Comparison of ENCODE assay signal across 8 mouse cellular contexts in genomic region chr5:138186950-138187638, GRCm38 (mm10). TPM values are rescaled to one million over a fixed set of nuclear protein-coding genes. Genes with fewer than 3 reads are reported as not detected.
A peak's percentile ranks its signal among the peaks of the same experiment; 100 is the strongest.
DNase-seq lines count a peak whose midpoint lies in the region; ATAC-seq and TF ChIP-seq lines count a peak whose summit lies in the region.

Gene Taf6 (minus strand): TSS chr5:138187451.
Gene Cnpy4 (plus strand): TSS chr5:138187485.

- peak; percentile 77 for ATAC-seq in activated CD4-positive, CD25-positive, alpha-beta regulatory T cell, adult 4 months
- peak; percentile 81 for ATAC-seq in common myeloid progenitor, adult 5-6 weeks (replicated peaks; ENCODE audit: low read depth, poor library complexity, severe bottlenecking)
- peak; percentile 88 for ATAC-seq in hindbrain, postnatal 0 days

- TF ChIP-seq CTCF in gastrocnemius, adult 2 months (IDR thresholded peaks at IDR 0.05) = no peak
- no peak for TF ChIP-seq CTCF in hindbrain, postnatal 0 days (IDR thresholded peaks at IDR 0.05; ENCODE audit: low read depth)

- peaks cover 9% of the 10 kb centered on the region for H3K36me3 ChIP-seq in hindbrain, postnatal 0 days (ENCODE audit: insufficient read depth, low read length)
- H3K36me3 ChIP-seq in macrophage (ENCODE audit: inconsistent target) = peaks cover 16% of the 10 kb centered on the region; the same call in 1 of the 2 replicates

- WGBS in hindbrain, postnatal 0 days = under 1% methylated on average over 31 of the region's 31 CpGs
- WGBS in macrophage (ENCODE audit: missing documents) = under 1% methylated on average over 31 of the region's 31 CpGs

- H3K27me3 ChIP-seq in hindbrain, postnatal 0 days (ENCODE audit: insufficient read depth, low read length) = no peaks in the 10 kb centered on the region

- peaks cover 16% of the 10 kb centered on the region; the same call in 1 of the 2 replicates for H3K4me1 ChIP-seq in hindbrain, postnatal 0 days (ENCODE audit: insufficient read depth, low read length)

- intact Hi-C loops in gastrocnemius, adult 2 months (cut with DNase I) = loop anchor here (1.0 kb wide), 1 partner anchor 16 kb away; no protein-coding TSS in a partner anchor

- DNase-seq in gastrocnemius, adult 2 months = peak; percentile 88
- DNase-seq in hindbrain, postnatal 0 days (ENCODE audit: low spot score) = peak; percentile 93
- peak; percentile 74 to 82 for DNase-seq in left cerebral cortex, adult 18-20 months (ENCODE audit: low spot score in 2 of 2)
- peak; percentile 90 for DNase-seq in retina, postnatal 7 days (ENCODE audit: low read depth, low spot score)
- DNase-seq in urinary bladder, adult 18-20 months (ENCODE audit: low spot score in 2 of 2) = peak; percentile 78 to 79

- H3K9ac ChIP-seq in hindbrain, postnatal 0 days (replicated peaks; ENCODE audit: low read length) = peak within 1 kb of the TSS; percentile 75

- H3K79me2 ChIP-seq in macrophage (ENCODE audit: inconsistent target) = peaks cover 15% of the 10 kb centered on the region

- H3K4me2 ChIP-seq in hindbrain, postnatal 0 days (ENCODE audit: low read depth, low read length) = peak within 1 kb of the TSS; percentile 88

- peak within 1 kb of the TSS; percentile 97 for H3K27ac ChIP-seq in gastrocnemius, adult 2 months
- peak within 1 kb of the TSS; percentile 82 for H3K27ac ChIP-seq in hindbrain, postnatal 0 days
- peak within 1 kb of the TSS; percentile 82 for H3K27ac ChIP-seq in macrophage

- no peaks in the 10 kb centered on the region for H3K9me3 ChIP-seq in hindbrain, postnatal 0 days (ENCODE audit: low read length)

- H3K4me3 ChIP-seq in gastrocnemius, adult 2 months = peak within 1 kb of the TSS; percentile 98
- H3K4me3 ChIP-seq in hindbrain, postnatal 0 days (ENCODE audit: low read length) = peak within 1 kb of the TSS; percentile 73
- peak within 1 kb of the TSS; percentile 94 for H3K4me3 ChIP-seq in macrophage (ENCODE audit: inconsistent target)

RNA-seq across cellular contexts. Expression of gene Taf6, which starts in this region (rescaled TPM):
- 10 to 100 TPM; 54.1 to 59.3 TPM for polyA plus RNA-seq in activated CD4-positive, CD25-positive, alpha-beta regulatory T cell, adult 4 months (2017; shearing (Covaris generic))
- 28.2 and 30.8 TPM in 2 replicates for total RNA-seq in common myeloid progenitor, adult 5-6 weeks (2017)
- 10 to 100 TPM; 30.5 to 33.1 TPM for total RNA-seq in gastrocnemius, adult 2 months (2021)
- 67.2 and 70.2 TPM in 2 replicates for total RNA-seq in hindbrain, postnatal 0 days (2014; rRNA removed)
- 48.2 and 49.9 TPM in 2 replicates for polyA plus RNA-seq in hindbrain, postnatal 0 days (2015; fragmentation: Nextera tagmentation; extraction: Ambion mirVana)
- total RNA-seq in left cerebral cortex, adult 18-20 months (2021) = 10 to 100 TPM; 42.4 to 43.2 TPM
- total RNA-seq in macrophage (2018; cell fraction: chromatin; rRNA removed) = 10 to 100 TPM in 21 of 26 experiments, 1 to 10 TPM in 5; 4.5 to 42.1 (median 18.7) TPM
- 10 to 100 TPM; 12.1 to 27.5 (median 22.6) TPM for total RNA-seq in macrophage (2018; cell fraction: cytosol; rRNA removed)
- 10 to 100 TPM in 21 of 26 experiments, 1 to 10 TPM in 5; 4.8 to 40.7 (median 17.7) TPM for total RNA-seq in macrophage (2018; cell fraction: nucleus; rRNA removed)
- 21.9 to 33.7 TPM (median 32.0 TPM) in 3 replicates for polyA plus RNA-seq in macrophage (2018)

RNA-seq across cellular contexts. Expression of gene Cnpy4, which starts in this region (rescaled TPM):
- polyA plus RNA-seq in activated CD4-positive, CD25-positive, alpha-beta regulatory T cell, adult 4 months (2017; shearing (Covaris generic)) = 10 to 100 TPM; 38.4 to 55.4 TPM
- 37.3 and 41.4 TPM in 2 replicates for total RNA-seq in common myeloid progenitor, adult 5-6 weeks (2017)
- 1 to 10 TPM; 2.3 to 4.2 TPM for total RNA-seq in gastrocnemius, adult 2 months (2021)
- 11.0 and 11.1 TPM in 2 replicates for total RNA-seq in hindbrain, postnatal 0 days (2014; rRNA removed)
- 20.8 and 23.4 TPM in 2 replicates for polyA plus RNA-seq in hindbrain, postnatal 0 days (2015; fragmentation: Nextera tagmentation; extraction: Ambion mirVana)
- 10 to 100 TPM; 13.0 to 16.3 TPM for total RNA-seq in left cerebral cortex, adult 18-20 months (2021)
- total RNA-seq in macrophage (2018; cell fraction: chromatin; rRNA removed) = 10 to 100 TPM in 8 of 26 experiments, 1 to 10 TPM in 14, under 1 TPM in 3, not detected in 1; 0.41 to 21.5 (median 5.4) TPM
- 10 to 100 TPM; 10.8 to 19.2 (median 14.6) TPM for total RNA-seq in macrophage (2018; cell fraction: cytosol; rRNA removed)
- total RNA-seq in macrophage (2018; cell fraction: nucleus; rRNA removed) = 10 to 100 TPM in 20 of 26 experiments, 1 to 10 TPM in 6; 2.7 to 20.8 (median 13.3) TPM
- polyA plus RNA-seq in macrophage (2018) = 15.8 to 21.3 TPM (median 16.0 TPM) in 3 replicates

Comparison
In these comparisons a context has a peak if more than half of its experiments do, and no peak if none do; other contexts are left out.
1. Peak in every context shown above with its lines: DNase-seq, ATAC-seq, H3K4me3 ChIP-seq and H3K27ac ChIP-seq.